Mouse (Mus musculus) left cerebral cortex, postnatal 10 days (tissue): ENCODE data around the gene Enpp7. TPM values are rescaled to one million over a fixed set of nuclear protein-coding genes. Genes with fewer than 3 reads are reported as not detected.

Experiments used
- DNase-seq, 2 experiments: peaks; one replicate each; pipeline ENCODE4 v3.0.0; 2021 to 2022; ENCODE audit warnings: low spot score in 2 of 2, mixed read lengths in 1 of 2; ENCODE audit errors: extremely low spot score in 1 of 2
- intact Hi-C: fragments of 180-260 bp; cut with DNase I; formaldehyde crosslinking; loops from one replicate; pipeline ENCODE4 v1.15.1; 2025
- total RNA-seq, 2 experiments: library from RNA; stranded (reverse); gene quantifications; 2 replicates each; pipeline ENCODE4 v1.2.3; 2021

Enpp7 gene
- total RNA-seq, 2 experiments from 2014 or later, result not detected

DNA sequence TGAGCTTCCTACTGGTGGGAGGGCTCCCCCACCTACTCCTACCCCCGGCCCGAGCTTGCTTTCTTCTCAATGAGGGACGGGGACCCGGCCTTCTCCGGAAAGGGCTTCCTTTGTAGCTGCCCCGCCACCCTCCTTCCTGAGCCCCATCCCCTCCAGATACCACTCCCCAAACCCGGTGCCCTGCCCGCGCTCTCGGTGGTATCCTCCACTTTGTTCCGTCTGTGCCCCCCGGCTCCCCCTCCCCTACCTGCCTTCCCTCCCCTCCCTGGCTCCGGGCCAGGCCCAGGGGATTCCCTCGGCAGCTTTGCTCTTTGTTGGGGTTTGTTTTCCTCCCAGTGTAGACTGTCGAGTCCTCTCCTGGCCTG lies 35.6 kb downstream of the Enpp7 start:
- DNase-seq, result peak in 1 of 2 experiments; percentile 59
- intact Hi-C loops, result no loop called here

DNA sequence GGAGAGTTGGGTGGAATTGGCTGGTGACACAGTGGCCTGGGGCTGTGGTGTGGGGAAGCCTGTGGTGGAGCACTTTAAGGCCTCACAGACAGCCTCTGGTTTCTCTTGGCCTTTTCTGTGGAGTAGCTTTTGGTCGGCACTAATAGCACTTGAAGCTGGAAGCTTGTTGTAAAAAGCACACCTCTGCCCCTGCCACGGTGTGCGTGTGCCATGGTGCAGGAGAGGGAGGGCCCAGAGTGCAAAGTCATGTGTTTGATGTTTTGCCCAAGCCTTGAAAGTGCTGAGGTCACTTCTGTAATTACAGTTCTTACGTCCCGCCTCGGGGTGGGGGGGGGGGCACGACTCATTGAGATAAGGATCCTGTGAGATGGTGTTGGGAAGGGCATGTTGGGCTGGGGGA lies 36.3 kb downstream of the Enpp7 start:
- intact Hi-C loops, result no loop called here

DNA sequence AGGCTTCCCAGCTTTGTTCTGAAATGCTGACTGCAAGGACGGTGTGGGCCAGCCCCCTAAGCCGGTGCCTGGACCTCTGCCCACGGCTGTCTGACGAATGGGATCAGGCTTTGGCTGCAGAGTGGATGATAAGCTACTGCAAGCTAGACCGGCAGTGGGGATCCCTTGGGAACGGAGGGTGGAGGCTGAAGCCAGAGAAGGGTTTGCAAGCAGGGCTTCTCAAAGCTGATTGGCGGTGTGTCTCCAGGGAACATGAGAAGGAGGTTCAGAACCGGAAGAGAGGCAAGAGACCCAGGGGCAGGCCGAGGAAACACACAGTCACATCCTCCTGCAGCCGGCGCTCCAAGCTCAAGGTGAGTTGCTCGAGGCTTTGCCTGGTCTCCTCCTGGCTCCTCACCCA lies 38.2 kb downstream of the Enpp7 start:
- peak in 1 of 2 experiments; percentile 71 for DNase-seq
- intact Hi-C loops, result no loop called here

More for the DNA sequence above, 36.3 kb downstream of the Enpp7 start:
- no peak for DNase-seq

DNA sequence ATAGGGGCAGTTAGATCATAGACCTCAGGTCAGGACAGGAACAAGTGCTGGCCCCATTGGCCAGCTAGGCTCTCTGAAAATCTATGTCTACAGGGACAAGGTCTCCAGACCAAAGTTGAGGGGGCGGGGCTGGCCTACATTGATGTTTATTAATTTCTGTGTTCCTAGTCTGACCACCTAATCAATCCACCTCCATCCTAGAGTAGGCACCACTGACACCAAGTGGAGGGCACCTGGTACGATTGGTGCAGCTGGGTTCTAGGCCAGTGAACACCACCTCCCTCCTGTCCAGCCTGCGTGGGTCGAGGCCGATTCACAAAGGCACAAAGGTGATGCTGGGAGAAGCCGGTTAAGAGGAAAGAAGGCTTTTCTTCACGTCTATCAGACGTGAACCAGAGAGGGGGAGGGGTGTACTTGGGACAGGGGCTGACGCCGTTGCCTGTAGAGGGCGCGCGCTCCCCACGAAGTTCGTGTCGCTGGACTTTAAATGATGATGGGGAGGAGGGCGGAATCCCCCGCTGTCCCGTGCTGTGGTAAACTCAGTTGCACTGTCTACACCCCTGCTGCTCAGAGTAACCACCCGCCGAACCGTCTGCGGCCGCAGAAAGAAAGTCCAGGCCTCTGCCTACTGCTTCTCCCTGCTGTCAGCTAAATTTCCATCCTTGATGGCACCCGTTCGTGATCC lies 46.0 kb downstream of the Enpp7 start:
- intact Hi-C loops, result no loop called here

DNA sequence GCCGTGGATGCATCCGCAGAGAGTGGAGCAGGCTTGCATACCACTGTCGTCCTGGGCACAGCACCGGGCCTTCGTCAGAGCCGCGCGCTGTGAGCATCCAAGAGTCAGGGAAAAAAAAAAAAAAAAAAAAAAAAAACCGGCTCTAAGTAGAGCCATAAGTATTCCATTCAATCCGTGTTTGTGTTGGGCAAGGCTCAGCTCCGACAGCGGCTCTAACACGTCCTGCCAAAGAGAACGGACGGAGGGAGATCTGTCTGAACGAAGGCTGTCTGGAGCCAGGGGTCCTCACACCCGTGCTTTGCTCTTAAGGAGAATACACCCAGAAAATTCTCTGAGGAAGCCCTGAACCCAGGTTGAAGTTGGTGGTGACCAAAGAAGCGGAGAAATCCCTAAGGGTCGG lies 46.6 kb downstream of the Enpp7 start:
- intact Hi-C loops, result no loop called here
- no peak for DNase-seq

More for the DNA sequence above, 46.0 kb downstream of the Enpp7 start:
- DNase-seq, result peak in 1 of 2 experiments; percentile 89

DNA sequence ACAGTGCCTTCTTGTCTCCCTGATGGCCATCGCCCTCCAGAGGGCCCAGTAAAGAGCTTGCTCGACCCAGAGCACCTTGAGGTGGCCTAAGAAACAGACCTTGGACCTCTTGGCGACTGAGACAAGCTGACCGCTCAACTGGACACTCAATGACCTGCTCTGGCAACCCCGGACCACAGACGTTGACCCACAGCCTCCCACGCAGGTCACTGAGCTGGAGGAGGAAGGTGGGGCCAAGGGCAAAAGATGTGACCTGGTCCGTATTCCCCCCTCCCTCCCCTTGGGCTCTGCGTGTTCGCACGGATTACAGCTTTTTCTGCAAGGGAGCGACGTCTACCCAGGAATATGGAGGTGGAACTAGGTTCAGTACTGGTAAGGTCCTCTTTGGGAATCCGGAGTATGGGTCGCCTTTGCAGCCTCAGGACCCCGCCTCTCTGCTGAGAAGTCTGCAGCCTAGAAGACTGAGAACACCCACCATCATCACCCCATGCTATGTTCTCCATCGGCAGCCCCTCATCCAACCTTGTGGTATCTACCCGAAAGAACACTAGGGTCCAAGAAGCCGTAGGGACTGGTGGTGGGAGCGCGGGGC lies 47.2 kb downstream of the Enpp7 start:
- intact Hi-C loops, result no loop called here
- DNase-seq, result peak in 1 of 2 experiments; percentile 55

- intact Hi-C loops, result no loop called here
- DNase-seq, result no peak
Measured at GRCm38 (mm10) chr11:119035686-119036165, 47.7 kb downstream of the Enpp7 start.

- no peak for DNase-seq
- intact Hi-C loops, result no loop called here
Measured at GRCm38 (mm10) chr11:119036447-119036846, 48.5 kb downstream of the Enpp7 start.

DNA sequence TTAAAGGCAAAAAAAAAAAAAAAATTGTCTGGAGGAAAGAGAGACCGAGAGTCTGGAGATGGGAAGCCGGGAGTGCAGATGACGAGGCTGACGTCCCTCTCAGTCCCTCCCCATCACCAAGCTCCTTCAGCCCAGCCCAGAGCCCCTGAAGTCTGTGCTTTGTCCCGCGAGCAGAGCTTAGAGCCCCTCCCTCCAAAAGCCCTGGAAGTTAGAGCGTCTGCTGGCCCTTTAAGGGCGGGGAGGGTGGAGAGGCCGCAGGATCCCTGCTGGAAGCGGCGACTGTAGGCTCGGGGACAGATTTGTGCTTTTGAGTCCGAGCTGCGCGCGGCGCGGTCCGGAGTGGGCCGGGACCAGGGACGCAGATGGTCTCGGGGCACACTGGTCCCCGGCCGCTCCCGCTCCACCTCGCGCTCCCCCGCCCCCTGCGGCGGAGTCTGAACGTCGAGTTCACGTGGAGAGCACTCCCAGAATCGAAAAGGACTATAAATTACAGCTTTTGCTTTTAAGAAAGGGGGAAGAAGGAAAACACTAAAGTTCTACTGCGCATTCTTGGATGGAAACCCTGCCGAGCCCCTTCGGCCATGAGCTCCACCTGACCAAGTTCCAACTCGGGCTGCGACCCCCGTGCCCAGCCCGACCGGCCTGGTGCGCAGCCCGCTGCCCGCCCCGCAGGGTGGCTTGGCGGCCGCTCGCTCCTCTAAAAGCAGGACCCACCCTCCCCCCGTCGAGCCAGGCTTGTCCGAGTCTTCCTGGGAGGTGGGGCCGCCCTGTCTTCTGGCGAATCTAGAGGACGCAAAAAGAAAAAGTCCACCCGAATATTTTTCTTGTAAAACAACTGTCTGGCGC lies 49.2 kb downstream of the Enpp7 start:
- DNase-seq, result peak in 1 of 2 experiments; percentile 63
- intact Hi-C loops, result no loop called here

DNA sequence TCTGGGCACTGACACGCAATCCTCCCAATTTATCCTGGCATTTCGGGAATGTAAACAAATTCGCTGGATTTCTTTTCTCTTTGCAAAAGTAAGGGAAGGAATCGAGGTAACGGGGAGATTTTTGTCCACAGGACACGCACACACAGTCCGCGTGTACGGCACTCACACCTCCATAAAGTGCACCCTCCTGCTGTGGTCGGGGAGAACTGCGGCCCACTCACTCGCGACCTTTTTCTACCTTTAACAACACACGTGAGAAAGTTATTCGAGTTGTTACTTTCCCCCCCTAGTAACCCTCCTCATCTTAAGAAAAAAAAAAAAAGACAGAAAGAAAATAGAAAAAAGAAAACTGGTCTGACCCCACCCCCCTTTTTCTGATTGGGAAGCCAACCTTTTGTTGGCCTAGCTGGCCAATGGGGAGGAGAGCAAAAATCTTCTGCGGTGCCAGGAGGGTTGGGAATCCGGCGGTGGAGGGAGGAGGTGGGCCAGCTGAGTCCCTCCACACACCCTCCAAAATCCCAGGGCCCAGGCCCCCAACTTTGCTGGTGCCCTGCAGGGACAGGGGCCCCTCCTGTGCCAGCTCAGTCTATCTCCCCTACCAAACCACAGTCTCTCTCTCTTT lies 49.9 kb downstream of the Enpp7 start:
- peak in 1 of 2 experiments; percentile 43 for DNase-seq
- intact Hi-C loops, result no loop called here

DNA sequence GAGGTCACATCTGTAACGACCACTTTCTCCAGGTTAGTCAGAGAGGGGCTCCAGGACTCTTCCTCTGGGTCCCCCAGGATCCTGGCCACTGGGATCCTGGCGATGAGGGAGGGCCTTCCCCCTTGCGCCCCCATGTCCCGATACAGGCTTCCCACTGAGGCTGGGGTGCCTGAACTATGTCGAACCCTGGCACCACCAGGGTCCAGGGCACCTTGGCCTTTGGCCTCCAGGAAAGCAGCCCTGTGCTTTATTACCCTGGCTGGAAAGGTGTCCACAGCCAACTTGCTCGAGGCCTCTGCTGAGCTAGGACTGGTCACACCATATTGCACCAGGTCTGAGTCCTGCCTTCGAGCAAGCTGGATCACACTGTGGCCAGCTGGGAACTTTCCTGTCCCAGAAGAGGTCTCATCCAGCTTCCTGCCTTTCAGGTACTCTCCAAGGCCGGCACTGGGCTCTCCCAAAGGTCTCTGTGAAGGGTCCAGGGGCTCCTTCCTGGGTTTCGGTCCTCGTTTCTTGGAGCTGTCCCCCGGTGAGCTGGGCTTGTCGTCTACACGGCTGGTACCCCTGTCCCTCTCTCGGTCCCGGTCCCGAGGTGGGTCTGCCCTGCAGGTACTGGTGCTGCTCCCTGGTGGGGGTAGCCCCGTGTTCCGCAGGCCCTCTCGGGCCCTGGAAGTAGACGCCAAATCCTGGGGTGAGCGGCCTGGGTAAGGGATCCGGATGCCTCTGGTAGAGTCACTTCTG lies 50.9 kb downstream of the Enpp7 start:
- peak in 1 of 2 experiments; percentile 43 for DNase-seq
- intact Hi-C loops, result no loop called here

GRCm38 (mm10) chr11:119039732-119040512 lies 51.9 kb downstream of the Enpp7 start:
- DNase-seq, result no peak
- intact Hi-C loops, result loop anchor here (10.0 kb wide), 1 partner anchor 455 kb away; the partner anchor contains the start of gene Endov

DNA sequence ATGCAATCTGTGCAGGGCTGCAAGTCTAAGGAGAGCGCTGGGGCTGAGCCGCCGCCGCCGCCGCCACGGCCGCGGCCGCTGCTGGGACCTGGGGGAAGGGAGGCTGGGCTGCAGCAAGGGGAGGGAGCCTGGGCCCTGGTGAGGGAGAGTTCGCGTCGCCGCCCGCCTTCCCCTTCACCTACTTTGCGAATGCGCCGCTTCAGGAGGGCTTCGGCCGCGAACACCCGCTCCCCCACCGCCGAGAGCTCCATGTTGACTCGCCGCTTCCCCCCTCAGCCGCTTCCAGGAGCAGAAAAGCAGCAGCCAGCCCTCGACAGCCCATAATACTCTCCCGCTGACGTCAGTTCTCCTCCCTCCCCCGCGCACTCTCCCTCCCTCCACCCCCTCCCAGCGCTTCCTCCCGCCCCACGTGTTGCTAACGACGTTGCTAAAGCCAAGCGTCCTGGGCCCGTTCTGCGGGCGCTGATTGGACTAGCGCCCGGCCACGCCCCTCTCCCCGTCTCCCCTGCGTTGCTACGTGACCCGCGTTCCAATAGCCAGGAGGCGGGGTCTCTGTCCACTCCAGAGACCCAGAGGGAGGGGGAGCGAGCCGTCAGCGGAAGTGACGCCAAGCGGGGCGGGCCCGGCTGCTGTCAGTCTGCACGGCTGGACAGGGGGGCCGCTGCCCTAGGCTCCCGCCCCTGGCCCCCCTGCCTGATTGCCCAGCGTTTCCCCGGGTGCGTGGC lies 52.8 kb downstream of the Enpp7 start, which contains the start of gene Cbx8:
TSS of gene Cbx8 (minus strand) at position 370 of the 725 bp plus-strand sequence.
- intact Hi-C loops, result loop anchor here (10.0 kb wide), 1 partner anchor 454 kb away; the partner anchor contains the start of gene Endov
- DNase-seq, result peak; percentile 100

DNA sequence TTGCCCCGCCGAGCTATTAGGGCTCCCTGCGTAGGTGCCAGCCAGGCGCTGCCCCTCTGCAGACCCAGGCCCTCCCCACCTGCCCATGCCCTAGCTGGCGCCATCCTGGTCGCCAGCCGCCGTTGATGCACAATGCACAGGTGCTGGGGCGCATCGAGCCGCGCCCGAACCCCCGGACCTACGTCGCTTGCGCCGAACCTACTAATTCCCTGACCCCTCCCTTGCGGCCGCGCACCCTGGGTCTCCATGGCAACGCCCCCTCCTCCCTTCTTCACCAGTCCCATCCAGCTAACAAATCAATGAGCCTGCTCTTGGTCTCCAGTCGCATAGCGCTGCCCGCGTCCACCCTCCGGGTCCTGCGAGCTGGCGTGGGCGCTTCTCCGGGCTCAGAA lies 53.3 kb downstream of the Enpp7 start:
- intact Hi-C loops, result loop anchor here (10.0 kb wide), 1 partner anchor 453 kb away; the partner anchor contains the start of gene Endov
- DNase-seq, result peak in 1 of 2 experiments; percentile 84

DNA sequence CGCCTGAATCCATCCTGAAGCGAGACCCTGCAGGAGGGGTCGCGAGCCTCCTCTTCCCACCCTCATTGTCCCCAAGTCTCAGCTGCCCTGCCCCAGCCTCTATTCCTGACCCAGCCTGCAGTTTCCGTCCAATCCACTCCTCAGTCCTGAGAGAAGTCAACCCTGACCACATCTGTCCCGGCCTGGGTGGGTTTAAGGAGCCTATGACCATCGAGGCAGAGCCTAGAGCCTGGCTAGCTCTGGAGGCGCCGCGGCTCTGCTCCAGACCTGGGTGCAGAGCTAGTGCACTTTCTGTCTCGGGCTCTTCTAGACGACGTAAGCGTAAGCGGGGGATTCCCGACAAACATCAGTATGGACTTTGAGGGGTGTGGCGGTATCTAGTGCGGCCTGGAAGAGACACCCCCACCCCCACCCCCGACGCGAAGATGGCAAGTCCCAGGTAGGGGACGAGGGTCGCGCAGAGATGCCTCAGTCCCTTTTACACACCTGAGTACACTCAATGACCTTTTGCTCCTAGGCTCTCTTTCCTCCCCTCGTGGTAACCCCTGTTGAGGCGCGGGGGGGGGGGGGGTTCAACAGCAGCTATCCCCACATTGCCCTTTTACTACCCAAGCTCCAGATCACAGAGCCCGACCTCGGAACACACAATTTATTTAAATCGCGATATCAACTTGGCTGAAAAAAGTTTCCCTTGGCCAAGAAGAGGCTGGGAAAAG lies 53.9 kb downstream of the Enpp7 start:
- peak in 1 of 2 experiments; percentile 36 for DNase-seq
- intact Hi-C loops, result loop anchor here (10.0 kb wide), 1 partner anchor 453 kb away; the partner anchor contains the start of gene Endov
